Mouse (Mus musculus) stomach, postnatal 0 days (tissue): ENCODE results near the gene Srsf7.
"Not testable (repeated sequence)": the region's sequence is repeated elsewhere in the genome, so short reads cannot be mapped to it uniquely, and the experiment has no call there.

ENCODE experiments used
- CTCF ChIP-seq: IDR thresholded peaks from 2 replicates; pipeline ENCODE4 v1.5.1; 2016; ENCODE audit warnings: antibody characterized with exemption, low read depth, mild to moderate bottlenecking, moderate library complexity
- EP300 ChIP-seq: optimal IDR thresholded peaks from 2 replicates; pipeline ENCODE3; 2016; ENCODE audit warnings: antibody characterized with exemption

DNA sequence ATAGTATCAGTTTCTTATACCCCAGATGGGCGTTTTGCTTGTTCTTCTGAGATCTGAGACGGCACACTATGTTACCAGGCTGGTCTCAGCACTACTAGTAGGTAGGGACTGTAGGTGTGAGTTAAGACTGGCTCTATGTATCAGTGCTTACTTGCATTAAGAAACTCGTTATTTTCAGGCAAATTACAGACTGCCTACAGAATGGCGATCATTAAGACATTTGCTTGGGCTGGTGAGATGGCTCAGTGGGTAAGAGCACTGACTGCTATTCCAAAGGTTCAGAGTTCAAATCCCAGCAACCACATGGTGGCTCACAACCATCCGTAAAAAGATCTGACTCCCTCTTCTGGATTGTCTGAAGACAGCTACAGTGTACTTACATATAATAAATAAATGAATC is 18.0 kb upstream of the Srsf7 start:
- TF ChIP-seq CTCF, EP300: not testable (repeated sequence)
